Mouse (Mus musculus) gastrocnemius, adult 8-10 months (tissue): ENCODE results near the gene Mta3. TPM values are rescaled to one million over a fixed set of nuclear protein-coding genes. Genes with fewer than 3 reads are reported as not detected.
A peak's percentile ranks its signal among the peaks of the same experiment; 100 is the strongest.
"Not testable (repeated sequence)": the region's sequence is repeated elsewhere in the genome, so short reads cannot be mapped to it uniquely, and the experiment has no call there.

Experiments
- DNase-seq, 2 experiments: peaks; one replicate each; pipeline ENCODE4 v3.0.0; 2022; ENCODE audit warnings: low spot score in 2 of 2
- total RNA-seq, 4 experiments: library from RNA; stranded (reverse); gene quantifications; 2 replicates each; pipeline ENCODE4 v1.2.4; 2022

The Mta3 gene
- total RNA-seq, 4 experiments from 2014 or later: 6.1 to 8.8 (median 7.3) TPM

DNA sequence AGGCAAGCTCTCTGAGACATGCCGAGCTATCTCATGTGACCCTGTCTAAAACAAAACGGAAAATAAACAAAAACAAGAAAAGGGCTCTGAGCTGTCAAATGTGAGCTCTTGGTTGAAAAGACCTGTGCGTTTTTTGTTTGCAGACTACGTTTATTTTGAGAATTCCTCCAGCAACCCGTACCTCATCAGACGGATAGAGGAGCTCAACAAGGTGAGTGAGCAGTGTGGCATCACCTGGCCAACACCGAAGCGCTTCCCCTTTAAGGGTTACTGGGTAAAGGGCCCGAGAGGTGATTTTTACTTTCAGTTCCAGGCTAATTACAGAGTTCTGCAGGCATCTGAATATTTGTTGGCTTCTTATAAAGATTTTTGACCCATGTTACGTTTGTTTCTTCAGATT is 2.3 kb downstream of the Mta3 start:
- DNase-seq: no peak

DNA sequence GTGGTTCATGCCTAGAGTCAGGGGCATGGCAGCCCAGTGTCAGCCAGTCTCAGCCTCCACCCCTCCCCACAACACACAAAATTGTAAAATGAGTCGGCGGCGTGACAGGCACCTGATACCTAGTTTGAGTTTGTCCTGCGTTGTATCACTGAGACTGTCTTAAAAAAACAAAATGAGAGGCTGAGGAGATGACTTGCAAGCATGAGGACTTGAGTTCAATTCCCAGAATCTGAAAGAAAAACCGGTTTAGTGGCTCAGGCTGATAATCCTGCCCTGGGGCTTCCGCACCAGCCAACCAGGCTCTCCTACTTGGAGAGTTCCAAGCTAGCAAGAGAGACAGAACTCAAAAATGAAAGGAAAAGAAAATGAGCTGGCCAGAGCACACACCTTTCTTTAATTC is 2.9 kb downstream of the Mta3 start:
- no peak for DNase-seq

DNA sequence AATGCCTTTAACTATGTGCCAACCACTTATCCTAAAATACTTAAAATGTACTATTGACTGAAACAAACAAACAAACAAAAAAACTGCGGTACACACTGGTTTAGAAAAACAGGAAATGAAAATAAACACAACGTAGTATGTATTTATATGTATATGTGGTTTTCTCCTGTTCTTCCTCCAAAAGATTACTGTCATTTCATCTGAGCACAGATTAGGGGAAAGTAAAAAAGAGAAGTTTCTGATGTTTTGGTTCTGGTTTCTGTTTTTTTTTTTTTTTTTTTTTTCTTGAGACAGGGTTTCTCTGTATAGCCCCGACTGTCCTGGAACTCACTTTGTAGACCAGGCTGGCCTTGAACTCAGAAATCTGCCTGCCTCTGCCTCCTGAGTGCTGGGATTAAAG is 3.6 kb downstream of the Mta3 start:
- not testable (repeated sequence) for DNase-seq

DNA sequence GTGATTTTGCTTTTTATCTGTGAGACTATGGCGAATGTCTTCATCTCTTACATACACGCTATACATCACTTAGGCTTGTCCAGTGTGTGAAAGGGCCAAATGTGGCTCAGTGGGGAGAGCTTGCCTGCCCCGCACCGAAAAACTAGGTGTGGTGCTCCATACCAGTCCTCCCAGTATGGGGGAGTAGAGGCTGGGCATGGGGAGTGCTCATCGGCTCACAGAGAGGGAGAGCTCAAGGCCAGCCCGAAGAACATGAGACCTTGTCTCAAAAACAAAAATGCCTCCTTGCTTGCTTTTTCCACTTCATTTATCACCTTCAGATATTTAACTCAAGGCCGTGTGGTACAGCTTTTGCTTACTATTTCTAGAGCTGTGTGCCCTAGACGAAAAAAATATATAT is 4.7 kb downstream of the Mta3 start:
- DNase-seq: no peak

DNA sequence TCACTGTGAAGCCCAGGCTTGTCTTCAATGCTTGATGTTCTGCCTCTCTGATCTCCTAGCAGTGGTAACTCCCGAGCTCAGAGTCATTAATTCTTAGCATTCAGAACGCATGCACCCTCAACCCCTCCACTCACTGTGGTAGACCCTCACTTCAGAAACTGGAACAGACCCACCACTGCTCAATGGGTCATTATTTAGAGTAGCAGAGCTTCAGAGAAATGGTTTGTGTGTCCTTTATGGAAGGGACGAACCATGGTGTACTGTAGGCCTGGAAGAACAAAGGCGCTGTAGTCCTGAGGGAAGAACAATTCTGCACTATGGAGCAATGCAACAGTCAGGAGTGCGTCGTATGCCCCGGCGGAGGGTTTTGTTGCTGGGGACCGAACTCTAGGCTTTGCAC is 6.4 kb downstream of the Mta3 start:
- no peak for DNase-seq

DNA sequence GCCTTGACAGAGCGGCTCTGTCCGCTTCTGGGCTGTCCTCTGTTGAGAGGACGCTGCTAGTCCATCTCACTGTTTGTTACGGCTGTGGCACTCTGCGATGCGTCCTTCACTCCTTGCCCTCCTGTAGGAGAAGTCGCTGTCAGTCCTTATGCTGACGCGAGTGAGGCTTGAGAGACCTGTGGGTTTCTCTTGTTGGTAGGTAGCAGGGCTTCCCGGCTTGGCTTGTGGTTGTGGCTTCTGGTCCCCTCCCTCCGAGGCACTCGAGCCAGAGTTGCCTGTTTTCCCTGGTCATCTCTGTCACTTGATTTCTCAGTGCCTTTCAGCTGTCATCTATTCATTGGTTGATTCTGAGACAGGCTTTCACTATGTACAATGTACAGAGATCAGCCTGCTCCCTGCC is 14.5 kb downstream of the Mta3 start:
- no peak for DNase-seq

DNA sequence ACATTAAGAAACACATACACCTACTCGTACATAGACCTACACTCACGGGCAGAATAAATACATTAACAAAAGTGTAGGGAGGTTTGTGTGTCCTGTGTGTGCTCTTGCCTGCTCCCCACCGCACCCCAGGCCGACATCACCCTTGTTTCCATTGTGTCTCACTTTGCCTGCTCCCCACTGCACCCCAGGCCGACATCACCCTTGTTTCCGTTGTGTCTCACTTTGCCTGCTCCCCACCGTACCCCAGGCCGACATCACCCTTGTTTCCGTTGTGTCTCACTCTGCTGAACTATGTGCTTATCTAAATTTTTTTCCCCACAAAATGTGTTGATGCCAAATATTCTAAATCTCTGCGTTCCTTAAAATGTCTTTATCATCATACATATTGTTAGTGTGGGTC is 15.2 kb downstream of the Mta3 start:
- no peak for DNase-seq

DNA sequence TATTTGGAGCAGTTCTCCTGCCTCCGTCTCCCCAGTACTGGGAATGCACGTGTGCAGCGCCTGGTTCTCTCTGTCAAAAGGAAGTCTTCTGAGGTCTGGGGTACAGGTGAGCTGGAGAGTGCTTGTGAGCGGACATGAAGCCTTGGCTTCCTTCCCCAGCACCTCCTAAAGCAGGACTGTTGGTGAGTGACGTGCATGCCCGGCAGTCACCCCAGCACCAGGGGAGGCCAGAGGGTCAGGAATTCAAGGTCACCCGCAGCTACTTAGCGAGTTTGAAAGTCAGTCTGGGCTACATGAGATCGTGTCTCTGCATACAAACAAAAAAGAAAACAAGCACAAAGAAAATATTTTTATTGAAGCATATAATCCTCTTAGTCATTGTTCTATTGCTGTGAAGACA is 17.1 kb downstream of the Mta3 start:
- no peak for DNase-seq

DNA sequence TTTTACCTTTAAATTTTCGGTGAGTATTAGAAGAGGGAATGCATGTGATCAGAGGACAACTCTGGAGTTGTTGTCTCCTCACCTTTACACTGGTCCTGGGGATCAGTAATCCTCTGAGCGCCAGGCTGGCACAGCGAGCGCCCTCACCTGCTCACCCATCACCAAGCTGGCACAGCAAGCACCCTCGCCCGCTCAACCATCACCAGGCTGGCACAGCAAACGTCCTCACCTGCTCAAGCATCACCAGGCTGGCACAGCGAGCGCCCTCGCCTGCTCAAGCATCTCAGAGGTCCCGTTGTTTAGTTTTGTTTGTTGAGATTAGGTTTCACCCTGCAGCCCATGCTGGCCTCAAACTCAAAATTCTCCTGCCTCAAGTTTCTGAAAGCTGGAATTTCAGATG is 20.5 kb downstream of the Mta3 start:
- DNase-seq: no peak

DNA sequence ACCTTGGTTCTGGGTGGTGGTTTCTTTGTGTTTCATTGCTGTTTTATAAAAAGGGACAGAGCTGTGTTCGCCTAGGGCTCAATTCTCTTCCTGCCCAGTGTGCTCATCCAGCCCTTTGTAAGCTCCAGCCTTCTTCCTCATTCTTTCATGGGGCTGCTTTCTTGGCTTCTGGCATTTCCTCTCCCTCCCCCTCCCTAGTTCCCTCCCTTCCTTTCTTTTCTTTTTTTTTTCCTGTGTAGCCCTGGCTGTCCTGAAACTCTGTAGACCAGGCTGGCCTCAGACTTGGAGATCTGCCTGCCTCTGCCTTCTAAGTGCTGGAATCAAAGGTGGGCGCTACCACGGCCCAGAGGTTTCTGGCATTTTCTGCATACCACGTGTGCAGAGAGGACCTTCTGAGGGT is 21.7 kb downstream of the Mta3 start:
- DNase-seq: no peak

DNA sequence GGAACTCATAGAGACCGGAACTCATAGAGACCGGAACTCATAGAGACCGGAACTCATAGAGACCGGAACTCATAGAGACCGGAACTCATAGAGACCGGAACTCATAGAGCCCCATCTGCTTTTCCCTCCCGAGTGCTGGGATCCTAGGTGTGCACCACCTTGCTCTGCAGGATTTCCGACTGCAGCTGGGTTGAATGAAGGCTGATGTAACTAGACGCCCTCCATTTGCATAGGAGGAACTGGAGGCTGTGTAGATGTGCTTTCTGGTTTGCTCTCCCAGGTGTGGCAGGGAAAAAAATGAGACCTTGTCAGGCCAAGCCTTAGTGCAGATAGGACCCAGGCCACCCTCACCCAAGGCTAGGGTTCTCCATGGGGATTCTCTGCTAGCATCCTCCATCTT is 23.1 kb downstream of the Mta3 start:
- DNase-seq: no peak

DNA sequence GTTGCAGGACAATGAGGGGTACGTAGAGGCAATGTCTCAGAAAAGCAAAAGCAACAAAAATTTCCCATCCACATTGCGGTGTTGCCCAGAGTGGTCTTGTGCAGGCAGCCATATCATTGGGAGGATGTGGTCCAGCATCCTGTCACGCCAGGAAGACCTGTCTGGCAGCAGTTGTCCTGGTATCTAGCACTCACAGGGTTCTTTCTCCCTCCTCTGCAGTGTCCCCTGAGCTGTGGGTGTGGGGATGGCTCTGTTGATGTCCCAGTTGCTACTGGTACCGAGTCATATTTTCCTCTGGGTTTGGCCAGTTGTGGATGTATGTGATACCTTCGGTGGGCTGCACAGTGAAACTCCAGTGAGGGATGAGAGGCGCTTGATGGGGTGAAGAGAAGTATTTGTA is 24.2 kb downstream of the Mta3 start:
- DNase-seq: no peak

DNA sequence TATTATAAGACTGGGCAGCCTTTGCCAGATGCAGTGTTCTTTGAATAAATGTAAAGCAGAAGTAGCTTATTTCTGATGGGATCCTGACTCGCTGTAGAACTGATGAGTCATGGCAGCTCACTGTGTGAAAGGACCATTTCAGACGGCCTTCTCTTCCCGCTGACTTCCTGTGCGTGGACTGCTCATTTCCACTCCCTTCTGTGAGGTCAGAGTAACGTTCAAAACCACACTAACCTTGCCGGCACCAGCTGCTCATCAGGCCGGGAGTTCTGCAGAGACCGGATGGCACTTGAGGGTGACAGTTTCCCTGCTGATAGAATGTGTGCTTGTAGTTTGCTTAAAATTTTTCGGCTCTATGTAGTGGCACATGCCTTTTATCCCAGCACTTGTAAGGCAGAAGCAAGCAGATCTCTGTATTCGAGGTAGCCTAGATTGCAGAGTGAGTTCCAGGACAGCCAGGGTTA is 26.2 kb downstream of the Mta3 start:
- DNase-seq: no peak

DNA sequence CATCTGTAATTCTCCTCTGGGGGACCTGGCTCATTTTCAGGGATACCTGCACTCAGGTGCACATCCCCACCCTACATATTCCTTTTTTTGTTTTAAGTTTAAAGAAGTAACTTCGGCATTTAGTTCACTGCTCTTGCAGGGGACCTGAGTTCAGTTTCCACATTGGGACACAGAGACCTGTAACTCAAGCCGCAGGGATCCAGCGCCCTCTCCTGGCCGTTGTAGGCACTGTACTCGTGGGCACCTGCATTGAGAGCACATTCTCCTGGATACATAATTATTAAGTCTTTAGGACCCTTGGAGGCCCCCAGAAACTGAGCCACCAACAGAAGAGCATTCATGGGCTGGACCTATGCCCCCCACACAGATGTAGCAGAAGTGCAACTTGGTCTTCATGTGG is 26.8 kb downstream of the Mta3 start:
- DNase-seq: peak; percentile 8 to 17

DNA sequence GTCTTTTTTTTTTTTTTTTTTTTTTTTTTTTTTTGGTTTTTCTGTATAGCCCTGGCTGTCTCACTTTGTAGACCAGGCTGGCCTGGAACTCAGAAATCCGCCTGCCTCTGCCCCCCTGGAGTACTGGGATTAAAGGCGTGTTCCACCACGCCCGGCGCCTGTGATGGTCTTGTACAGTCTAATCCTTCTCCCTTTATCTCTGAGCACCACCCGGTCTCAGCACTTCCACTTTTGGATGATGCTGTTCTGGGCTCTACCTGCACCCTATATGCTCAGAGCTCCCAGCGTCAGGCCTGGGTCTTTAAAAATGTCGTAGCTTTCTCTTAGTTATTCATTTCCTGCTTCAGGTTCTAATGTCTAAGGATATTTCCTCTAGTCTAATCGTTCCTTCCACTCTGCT is 30.7 kb downstream of the Mta3 start:
- no peak for DNase-seq

DNA sequence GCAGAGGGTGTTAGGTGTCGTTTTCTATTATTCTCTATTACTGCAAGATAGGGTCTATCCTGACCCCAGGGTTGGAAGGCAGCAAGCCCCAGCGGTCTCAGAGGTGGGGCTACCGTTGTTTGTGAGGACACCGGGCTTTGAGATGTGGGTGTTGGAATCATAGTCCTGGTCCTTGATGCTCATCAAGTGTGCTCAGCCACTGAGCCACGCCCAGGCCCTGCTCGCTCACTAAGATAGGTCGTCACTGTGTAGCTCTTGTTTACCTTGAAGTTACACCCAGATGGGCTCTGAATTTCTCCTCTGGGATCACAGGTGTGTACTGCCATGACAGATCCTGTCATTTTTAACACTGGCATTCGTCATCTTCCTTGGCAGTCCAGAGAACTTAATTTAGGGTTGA is 31.8 kb downstream of the Mta3 start:
- no peak for DNase-seq

DNA sequence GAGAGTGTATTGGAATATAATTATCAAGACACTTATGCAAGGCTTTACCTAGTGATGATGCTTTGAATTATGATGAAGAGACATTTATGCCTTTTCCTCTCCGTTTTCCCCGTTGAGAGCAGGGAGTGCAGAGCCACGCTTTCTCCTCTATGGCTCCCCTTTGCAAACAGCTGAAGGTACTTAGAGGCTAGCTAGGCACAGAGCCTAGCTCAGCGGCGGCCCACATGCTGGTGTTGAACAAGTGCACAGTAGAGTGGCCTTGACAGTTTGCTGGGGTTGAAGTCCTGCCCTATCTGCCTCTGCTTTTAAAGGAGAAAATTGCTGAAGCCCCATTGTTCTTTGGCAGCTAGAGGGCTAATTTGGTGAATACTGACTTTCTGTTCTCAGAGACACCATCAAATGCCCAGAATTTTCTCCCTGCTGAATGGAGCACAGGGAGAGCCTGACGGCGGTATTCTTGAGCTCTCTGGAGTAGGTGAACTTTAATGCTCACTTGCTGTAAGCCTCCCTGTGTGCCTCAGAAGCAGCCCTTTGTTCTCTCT is 34.2 kb downstream of the Mta3 start:
- DNase-seq: no peak

DNA sequence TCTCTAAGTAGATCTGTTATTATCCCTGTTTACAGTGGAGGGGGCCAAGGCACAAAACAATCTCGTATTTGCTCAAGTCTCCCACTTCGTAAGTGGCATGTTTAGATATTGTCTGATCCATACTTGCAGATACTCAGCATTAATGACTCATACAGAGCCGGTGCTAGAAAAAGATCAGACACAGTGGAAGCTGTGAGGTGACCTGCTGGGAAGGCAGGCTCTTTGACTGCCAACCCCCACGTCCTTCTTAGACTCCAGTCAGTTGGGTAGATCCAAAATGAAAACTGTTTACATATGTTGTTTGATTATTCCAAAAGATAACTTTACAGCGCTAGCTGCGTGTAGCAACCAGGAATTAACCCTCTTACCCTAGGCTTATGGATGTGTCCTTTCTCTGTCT is 35.3 kb downstream of the Mta3 start:
- no peak for DNase-seq

DNA sequence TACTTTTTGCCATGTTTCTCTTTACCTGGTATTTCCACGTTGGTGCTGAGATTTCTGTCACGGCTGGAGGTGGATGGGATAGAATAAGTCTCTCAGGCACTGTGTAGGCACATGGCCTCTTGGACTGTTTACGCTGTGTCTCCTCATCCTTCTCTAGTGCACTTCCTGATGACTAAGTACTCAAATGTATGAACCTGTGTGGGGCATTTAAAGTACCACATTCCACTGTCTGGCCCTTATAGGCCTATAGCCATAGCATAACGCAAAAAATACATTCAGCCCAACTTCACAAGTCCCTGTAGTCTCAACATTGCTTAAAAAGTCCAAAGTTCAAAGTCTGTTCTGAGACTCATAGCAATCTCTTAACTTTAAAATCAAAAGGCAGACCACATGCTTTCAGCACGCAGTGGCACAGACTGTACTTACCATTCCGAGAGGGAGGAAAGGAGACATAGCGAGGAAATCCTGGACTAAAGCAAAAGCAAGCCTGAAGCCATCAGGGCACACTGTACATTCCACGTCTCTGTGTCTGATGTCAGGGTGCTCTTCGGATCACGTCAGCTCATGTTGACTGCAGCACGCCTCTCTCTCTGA is 38.4 kb downstream of the Mta3 start:
- no peak for DNase-seq

DNA sequence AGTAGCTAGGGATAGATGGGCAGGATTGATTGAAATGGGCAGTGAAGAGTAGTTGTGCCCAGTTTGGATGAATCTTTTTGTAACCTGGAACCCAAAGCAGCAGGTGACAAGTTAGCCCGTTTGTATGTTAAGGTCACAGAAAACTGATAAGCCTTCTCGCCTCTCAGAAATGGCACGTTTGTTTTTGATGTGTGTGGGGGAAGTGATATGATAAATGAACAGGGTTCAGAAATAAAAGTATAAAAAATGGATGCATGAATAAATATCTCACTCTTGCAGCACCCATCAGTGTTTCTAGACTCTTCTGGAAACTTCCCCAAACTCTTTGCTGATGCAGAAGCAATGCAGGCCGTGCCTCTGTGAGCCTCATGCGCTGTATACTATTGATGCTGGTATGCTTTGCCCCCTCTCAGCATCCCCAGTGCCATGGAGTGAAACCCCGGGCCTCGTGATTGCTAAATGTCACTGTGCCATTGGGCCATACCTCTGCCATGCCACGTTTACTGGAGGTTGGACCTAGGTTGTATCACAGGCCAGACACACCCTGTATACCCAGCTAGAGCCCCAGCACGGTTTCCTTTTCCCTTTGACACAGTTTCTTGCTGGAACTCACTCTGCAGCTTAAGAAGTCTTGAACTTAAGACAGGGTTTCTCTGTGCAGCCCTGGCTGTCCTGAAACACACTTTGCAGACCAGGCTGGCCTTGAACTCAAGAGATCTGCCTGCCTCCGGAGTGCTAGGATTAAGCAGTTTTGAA is 41.6 kb downstream of the Mta3 start:
- no peak for DNase-seq

DNA sequence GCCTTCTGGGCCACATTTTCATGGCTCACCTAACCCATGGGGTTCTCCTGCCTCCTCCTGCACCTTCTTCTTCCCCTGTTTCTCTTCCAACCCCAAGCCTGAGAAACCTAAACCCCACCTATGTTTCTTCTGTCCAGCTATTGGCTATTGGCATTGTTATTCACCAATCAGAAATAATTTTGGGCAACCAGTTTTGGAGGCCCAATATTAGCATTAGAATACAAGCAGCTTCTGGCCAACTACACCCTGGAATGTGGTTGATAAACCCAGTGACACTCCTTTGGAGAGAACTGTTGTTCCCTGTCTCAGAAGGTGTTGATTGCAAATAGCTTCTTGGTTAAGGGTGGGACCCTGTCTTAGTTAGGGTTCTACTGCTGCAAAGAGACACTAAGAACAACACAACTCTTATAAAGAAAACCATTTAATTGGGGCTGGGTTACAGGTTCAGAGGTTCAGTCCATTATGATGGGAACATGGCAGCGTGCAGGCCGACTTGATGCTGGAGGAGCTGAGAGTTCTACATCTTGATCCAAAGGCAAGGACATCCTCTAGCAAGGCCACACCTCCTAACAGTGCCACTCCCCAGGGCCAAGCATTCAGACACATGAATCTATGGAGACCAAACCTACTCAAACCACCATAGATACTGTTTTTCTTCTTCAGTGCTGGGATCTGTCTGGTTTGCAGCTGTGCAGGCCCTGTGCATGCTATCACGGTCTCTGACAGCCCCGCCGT is 44.4 kb downstream of the Mta3 start:
- DNase-seq: no peak

DNA sequence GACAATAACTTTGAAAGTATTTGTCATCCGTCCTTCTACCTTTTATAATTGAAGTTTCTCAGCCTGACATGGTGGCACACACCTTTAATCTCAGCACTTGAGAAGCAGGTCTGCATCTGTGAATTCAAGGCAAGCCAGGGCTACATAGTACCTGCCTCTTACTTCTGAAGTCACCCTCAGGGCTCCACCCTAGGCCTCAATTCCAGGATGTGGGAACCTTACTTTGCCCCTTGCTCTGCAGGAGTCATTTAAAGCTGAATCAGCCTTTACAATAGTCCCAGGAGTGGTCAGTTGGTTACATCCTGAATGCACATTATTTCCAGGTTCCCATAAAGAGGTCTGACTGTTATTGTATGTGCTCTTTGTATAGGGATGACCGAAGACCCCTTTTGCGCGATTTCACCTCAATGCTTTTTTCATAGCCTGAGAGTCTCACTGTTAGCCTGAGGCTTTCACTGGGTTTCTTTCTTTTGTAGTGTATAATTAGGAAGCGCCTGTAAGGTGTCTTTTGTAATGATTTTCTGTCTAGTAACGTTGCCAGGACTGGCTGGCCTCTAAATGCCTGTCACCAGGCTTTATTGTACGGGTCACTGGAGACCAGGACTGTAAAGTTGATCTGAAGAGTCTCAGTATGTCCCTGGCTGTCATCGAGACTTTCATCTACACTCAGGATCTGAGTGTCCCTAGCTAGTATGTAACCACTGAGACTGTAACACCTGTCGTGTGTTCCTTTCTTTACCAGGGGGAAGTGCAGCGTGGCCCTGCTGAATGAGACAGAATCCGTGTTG is 47.3 kb downstream of the Mta3 start:
- no peak for DNase-seq
